In genomic region chr11:97138554-97139226, GRCm38 (mm10) we compare ENCODE assay signal across 8 mouse cellular contexts. TPM values are rescaled to one million over a fixed set of nuclear protein-coding genes. Genes with fewer than 3 reads are reported as not detected.
A peak's percentile ranks its signal among the peaks of the same experiment; 100 is the strongest.
DNase-seq lines count a peak whose midpoint lies in the region; ATAC-seq lines count a peak whose summit lies in the region.

No protein-coding gene starts in this region.

- ATAC-seq in lung, embryonic 16.5 days (ENCODE audit: low read depth), result peak; percentile 62
- peak; percentile 42; the same call in 1 of the 2 replicates for ATAC-seq in heart, embryonic 16.5 days (replicated peaks; ENCODE audit: extremely low read depth, insufficient read depth, low FRiP score)
- no peak for ATAC-seq in limb, embryonic 11.5 days (ENCODE audit: insufficient number of reproducible peaks, low FRiP score, low TSS enrichment, low read depth)

- H3K9me3 ChIP-seq in lung, embryonic 16.5 days (ENCODE audit: control insufficient read depth, low read length), result no peaks in the 10 kb centered on the region
- H3K9me3 ChIP-seq in heart, embryonic 16.5 days (replicated peaks; ENCODE audit: control insufficient read depth, low read length), result no peaks in the 10 kb centered on the region
- H3K9me3 ChIP-seq in limb, embryonic 11.5 days (ENCODE audit: control insufficient read depth, low read length), result no peaks in the 10 kb centered on the region

- H3K4me1 ChIP-seq in lung, embryonic 16.5 days (replicated peaks; ENCODE audit: control insufficient read depth, insufficient read depth, low read length), result peaks cover 6% of the 10 kb centered on the region
- H3K4me1 ChIP-seq in heart, embryonic 16.5 days (ENCODE audit: control insufficient read depth, insufficient read depth, low read length), result no peaks in the 10 kb centered on the region
- H3K4me1 ChIP-seq in limb, embryonic 11.5 days (ENCODE audit: control insufficient read depth, insufficient read depth, low read length), result peaks cover 12% of the 10 kb centered on the region

- peak overlapping the region; percentile 63 for H3K4me2 ChIP-seq in lung, embryonic 16.5 days (ENCODE audit: low read depth, low read length)
- H3K4me2 ChIP-seq in heart, embryonic 16.5 days (ENCODE audit: low read depth, low read length), result peak overlapping the region; percentile 78
- peak overlapping the region; percentile 60 for H3K4me2 ChIP-seq in limb, embryonic 11.5 days (ENCODE audit: low read depth, severe bottlenecking)

- H3K36me3 ChIP-seq in lung, embryonic 16.5 days (ENCODE audit: control insufficient read depth, insufficient read depth, low read length), result no peaks in the 10 kb centered on the region; the same call in 1 of the 2 replicates
- no peaks in the 10 kb centered on the region for H3K36me3 ChIP-seq in heart, embryonic 16.5 days (ENCODE audit: control insufficient read depth, insufficient read depth)
- H3K36me3 ChIP-seq in limb, embryonic 11.5 days (ENCODE audit: control insufficient read depth, insufficient read depth, low read length), result no peaks in the 10 kb centered on the region

- peak overlapping the region; percentile 59 for H3K9ac ChIP-seq in lung, embryonic 16.5 days (ENCODE audit: low read length)
- peak overlapping the region; percentile 63 for H3K9ac ChIP-seq in heart, embryonic 16.5 days (ENCODE audit: low read length)
- peak overlapping the region; percentile 53 for H3K9ac ChIP-seq in limb, embryonic 11.5 days (ENCODE audit: low read length)

- peak overlapping the region; percentile 39 for H3K4me3 ChIP-seq in lung, embryonic 16.5 days (ENCODE audit: low read length)
- H3K4me3 ChIP-seq in heart, embryonic 16.5 days (ENCODE audit: low read length), result peak overlapping the region; percentile 51
- H3K4me3 ChIP-seq in limb, embryonic 11.5 days (ENCODE audit: low read depth, low read length), result peak overlapping the region; percentile 32

- 28% methylated on average over 60 of the region's 69 CpGs for WGBS in lung, embryonic 16.5 days
- 27% methylated on average over 69 of the region's 69 CpGs for WGBS in heart, embryonic 16.5 days
- 6% methylated on average over 66 of the region's 69 CpGs for WGBS in limb, embryonic 11.5 days

- H3K27me3 ChIP-seq in lung, embryonic 16.5 days (ENCODE audit: control insufficient read depth, insufficient read depth, low read depth, low read length), result peaks cover 13% of the 10 kb centered on the region; the same call in 1 of the 2 replicates
- H3K27me3 ChIP-seq in heart, embryonic 16.5 days (ENCODE audit: control insufficient read depth, insufficient read depth, low read length), result peaks cover 11% of the 10 kb centered on the region
- peaks cover 32% of the 10 kb centered on the region for H3K27me3 ChIP-seq in limb, embryonic 11.5 days (ENCODE audit: control insufficient read depth, insufficient read depth, low read length)

- DNase-seq in lung, postnatal 10 days, result no peak
- DNase-seq in cerebellum, postnatal 14 days, result peak; percentile 70 to 72
- DNase-seq in limb, embryonic 11.5 days (ENCODE audit: low spot score), result peak; percentile 49
- peak; percentile 71 for DNase-seq in retina, postnatal 1 day
- DNase-seq in spleen, postnatal 4 days (ENCODE audit: low spot score in 2 of 2), result no peak
- no peak for DNase-seq in urinary bladder, postnatal 14 days (ENCODE audit: low spot score)

- no peak overlapping the region for H3K27ac ChIP-seq in lung, embryonic 16.5 days (ENCODE audit: low read length)
- no peak overlapping the region for H3K27ac ChIP-seq in heart, embryonic 16.5 days (ENCODE audit: low read length)
- no peak overlapping the region for H3K27ac ChIP-seq in limb, embryonic 11.5 days (replicated peaks; ENCODE audit: low read depth, low read length)

RNA-seq across cellular contexts. Expression of gene Tbkbp1, which starts 12.6 kb away (rescaled TPM):
- polyA plus RNA-seq in lung, embryonic 16.5 days (2015; fragmentation: Nextera tagmentation; extraction: Ambion mirVana), result 4.9 TPM in 2 replicates
- polyA plus RNA-seq in heart, embryonic 16.5 days (2015; fragmentation: Nextera tagmentation; extraction: Ambion mirVana), result 3.8 and 4.3 TPM in 2 replicates
- polyA plus RNA-seq in limb, embryonic 11.5 days (2014; fragmentation: Nextera tagmentation; extraction: Ambion mirVana), result 6.2 and 6.5 TPM in 2 replicates

RNA-seq across cellular contexts. Expression of gene Tbx21, which starts 23.6 kb away (rescaled TPM):
- polyA plus RNA-seq in lung, embryonic 16.5 days (2015; fragmentation: Nextera tagmentation; extraction: Ambion mirVana), result 0.21 TPM in 1 of 2 replicates, not detected in the other
- polyA plus RNA-seq in heart, embryonic 16.5 days (2015; fragmentation: Nextera tagmentation; extraction: Ambion mirVana), result 0.41 and 0.46 TPM in 2 replicates
- polyA plus RNA-seq in limb, embryonic 11.5 days (2014; fragmentation: Nextera tagmentation; extraction: Ambion mirVana), result not detected in 2 replicates

RNA-seq across cellular contexts. Expression of gene Kpnb1, which starts 49.0 kb away (rescaled TPM):
- 39.6 and 40.4 TPM in 2 replicates for polyA plus RNA-seq in lung, embryonic 16.5 days (2015; fragmentation: Nextera tagmentation; extraction: Ambion mirVana)
- polyA plus RNA-seq in heart, embryonic 16.5 days (2015; fragmentation: Nextera tagmentation; extraction: Ambion mirVana), result 30.1 and 31.3 TPM in 2 replicates
- polyA plus RNA-seq in limb, embryonic 11.5 days (2014; fragmentation: Nextera tagmentation; extraction: Ambion mirVana), result 97.6 and 102 TPM in 2 replicates

Comparison
In these comparisons a context has a peak if more than half of its experiments do, and no peak if none do; other contexts are left out.
1. DNase-seq: peak in cerebellum, postnatal 14 days (2 of 2), limb, embryonic 11.5 days (single experiment) and retina, postnatal 1 day (single experiment); none in lung, postnatal 10 days (single experiment), spleen, postnatal 4 days (0 of 2) and urinary bladder, postnatal 14 days (single experiment).
2. Peak in every context shown above with its lines, with median percentiles within 50 percentile points of each other: H3K4me2 ChIP-seq, H3K4me3 ChIP-seq and H3K9ac ChIP-seq.